Mouse (Mus musculus): ENCODE measurements around the gene St6galnac4. TPM values are rescaled to one million over a fixed set of nuclear protein-coding genes. Genes with fewer than 3 reads are reported as not detected.

St6galnac4 gene
- polyA plus RNA-seq, 1 experiment, result 9.4 TPM

DNA sequence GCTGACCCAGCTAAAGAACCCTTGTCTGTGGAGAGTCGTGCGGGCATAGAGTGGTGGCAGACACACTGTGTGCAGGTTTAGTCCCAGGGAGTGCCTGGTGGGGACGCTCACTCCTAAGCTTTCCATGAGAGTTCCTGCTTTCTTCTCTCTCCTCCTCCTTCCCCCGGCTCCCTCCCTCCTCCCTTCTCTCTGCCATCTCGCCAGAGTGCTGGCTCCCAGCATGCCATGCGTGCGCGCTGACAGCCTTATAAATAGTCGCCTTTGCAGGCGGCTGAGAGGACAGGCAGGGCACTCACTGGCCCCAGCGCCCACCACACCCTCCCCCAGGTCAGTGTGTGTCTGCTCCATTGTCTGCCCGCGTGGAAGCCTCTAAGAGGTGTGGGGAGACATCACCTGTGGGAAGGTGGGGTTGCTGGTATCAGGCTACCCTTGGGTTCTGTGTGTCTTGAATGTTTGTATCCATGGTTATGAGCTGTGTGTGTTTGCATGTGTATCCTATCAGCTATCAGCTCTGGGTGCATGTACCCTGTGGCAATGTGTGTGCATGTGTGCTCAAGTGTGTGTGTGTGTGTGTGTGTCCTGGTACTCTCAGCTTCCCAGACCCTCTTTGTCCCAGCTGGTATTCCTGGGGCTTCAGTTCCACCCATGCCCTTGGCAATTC lies 38.4 kb downstream of the St6galnac4 start:
- H3K9me3 ChIP-seq (replicated peaks; ENCODE audit: control insufficient read depth, insufficient read depth, low read length, poor library complexity, severe bottlenecking), result no peaks in the 10 kb centered on the region
- H3K9ac ChIP-seq (ENCODE audit: low read depth, poor library complexity, severe bottlenecking), result no peak overlapping the region
- peaks cover 17% of the 10 kb centered on the region for H3K4me1 ChIP-seq (ENCODE audit: control insufficient read depth, insufficient read depth, low read length)
- H3K36me3 ChIP-seq (ENCODE audit: control insufficient read depth, insufficient read depth, low read length, poor library complexity, severe bottlenecking), result no peaks in the 10 kb centered on the region
- H3K27me3 ChIP-seq (ENCODE audit: control insufficient read depth, insufficient read depth, low read length, poor library complexity, severe bottlenecking), result no peaks in the 10 kb centered on the region
- TF ChIP-seq EP300 (IDR thresholded peaks at IDR 0.05; ENCODE audit: insufficient read depth, low read depth, low read length) (0 out of 2 replicates have a peak, but pooled peaks have one; percentile 42), CTCF (IDR thresholded peaks at IDR 0.05; ENCODE audit: low read depth, low read length) (no peak), POLR2A (IDR thresholded peaks at IDR 0.05; ENCODE audit: insufficient read depth, low read length) (no peak)
- H3K27ac ChIP-seq (ENCODE audit: insufficient read depth, low read length), result no peak overlapping the region
- no peak overlapping the region for H3K4me3 ChIP-seq (ENCODE audit: low read depth, low read length)

DNA sequence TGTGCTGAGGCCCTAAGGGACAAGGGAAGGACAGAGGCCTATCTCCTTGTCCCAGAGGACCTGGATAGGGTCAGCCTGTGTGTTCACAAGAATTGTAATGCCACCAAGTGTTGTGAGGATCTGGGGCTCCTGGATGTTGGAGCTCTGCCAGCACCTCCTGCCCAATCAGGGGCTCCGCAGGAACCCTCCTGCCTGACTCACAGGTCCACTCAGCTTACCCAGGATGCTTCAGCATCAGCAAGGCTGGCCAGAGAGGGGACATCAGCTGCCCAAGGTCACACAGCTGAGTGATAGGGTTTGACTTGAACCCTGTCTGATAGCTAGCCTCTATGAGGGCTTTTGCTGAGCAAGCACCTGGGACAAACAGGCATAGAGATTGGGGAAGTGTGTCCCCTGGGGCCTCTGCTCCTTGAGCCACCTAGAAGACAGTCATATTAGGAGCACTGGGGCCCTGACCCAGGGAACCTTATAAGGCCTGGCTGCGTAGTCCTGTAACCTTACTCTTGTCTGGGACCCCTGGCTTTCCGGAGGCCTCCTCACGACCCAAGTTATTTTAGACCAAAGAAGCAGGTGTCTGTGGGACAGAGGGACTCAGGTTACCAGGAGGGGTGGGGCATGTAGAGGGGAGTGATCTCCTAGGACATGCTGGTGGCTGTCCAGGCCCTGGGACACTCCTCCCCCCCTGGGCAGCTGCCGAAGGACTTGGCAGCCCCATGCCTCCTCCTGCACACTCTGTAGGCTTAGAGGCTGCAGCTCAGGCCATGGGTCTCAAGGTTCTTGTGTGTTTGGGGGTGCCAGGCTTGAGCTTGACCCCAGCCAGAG lies 39.2 kb downstream of the St6galnac4 start:
- H3K4me3 ChIP-seq (ENCODE audit: low read depth, low read length), result no peak overlapping the region
- H3K4me1 ChIP-seq (ENCODE audit: control insufficient read depth, insufficient read depth, low read length), result peaks cover 17% of the 10 kb centered on the region
- TF ChIP-seq EP300 (IDR thresholded peaks at IDR 0.05; ENCODE audit: insufficient read depth, low read depth, low read length), result no peak
- TF ChIP-seq CTCF (IDR thresholded peaks at IDR 0.05; ENCODE audit: low read depth, low read length), result no peak
- no peak for TF ChIP-seq POLR2A (IDR thresholded peaks at IDR 0.05; ENCODE audit: insufficient read depth, low read length)
- no peaks in the 10 kb centered on the region for H3K9me3 ChIP-seq (replicated peaks; ENCODE audit: control insufficient read depth, insufficient read depth, low read length, poor library complexity, severe bottlenecking)
- H3K9ac ChIP-seq (ENCODE audit: low read depth, poor library complexity, severe bottlenecking), result no peak overlapping the region
- H3K27ac ChIP-seq (ENCODE audit: insufficient read depth, low read length), result no peak overlapping the region
- H3K36me3 ChIP-seq (ENCODE audit: control insufficient read depth, insufficient read depth, low read length, poor library complexity, severe bottlenecking), result no peaks in the 10 kb centered on the region
- H3K27me3 ChIP-seq (ENCODE audit: control insufficient read depth, insufficient read depth, low read length, poor library complexity, severe bottlenecking), result no peaks in the 10 kb centered on the region

DNA sequence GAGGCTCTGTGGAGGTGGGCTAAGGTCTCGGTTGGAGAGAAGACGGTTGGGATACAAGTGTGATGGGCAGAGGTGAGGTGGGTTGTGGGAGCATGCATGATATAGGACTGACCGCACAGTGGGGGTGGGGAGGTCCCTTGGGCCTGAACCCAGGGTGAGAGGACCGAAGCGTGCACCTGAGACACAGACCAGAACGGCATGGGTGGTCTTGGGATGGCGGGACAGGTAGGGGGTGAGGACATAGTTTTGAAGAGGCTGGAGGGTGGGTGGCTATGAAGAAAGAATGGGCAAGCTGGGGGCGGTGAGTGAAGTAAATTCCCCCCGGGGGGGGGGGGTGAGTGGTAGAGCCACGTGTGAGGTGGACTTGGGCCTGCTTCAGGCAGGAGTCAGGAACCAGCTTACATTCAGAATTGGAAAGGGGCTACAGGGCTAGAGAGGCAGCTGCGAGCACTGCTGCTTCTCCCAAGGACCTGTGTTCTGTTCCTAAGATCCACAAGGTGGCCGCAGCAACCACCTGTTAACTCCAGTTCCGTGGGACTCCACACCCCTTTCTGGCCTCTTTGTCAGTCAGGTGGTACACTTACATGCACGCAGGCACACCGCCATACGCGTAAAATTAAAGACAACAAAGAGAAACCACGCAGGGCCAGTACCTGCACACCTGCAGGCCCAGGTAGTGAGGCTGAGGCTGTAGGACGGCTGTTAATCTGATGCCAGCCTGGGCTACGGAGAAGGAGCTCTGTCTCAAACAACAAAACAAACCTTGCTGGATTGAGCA lies 40.6 kb downstream of the St6galnac4 start:
- H3K4me3 ChIP-seq (ENCODE audit: low read depth, low read length), result 0 out of 2 replicates have a peak overlapping the region, but pooled peaks have one; percentile 5

DNA sequence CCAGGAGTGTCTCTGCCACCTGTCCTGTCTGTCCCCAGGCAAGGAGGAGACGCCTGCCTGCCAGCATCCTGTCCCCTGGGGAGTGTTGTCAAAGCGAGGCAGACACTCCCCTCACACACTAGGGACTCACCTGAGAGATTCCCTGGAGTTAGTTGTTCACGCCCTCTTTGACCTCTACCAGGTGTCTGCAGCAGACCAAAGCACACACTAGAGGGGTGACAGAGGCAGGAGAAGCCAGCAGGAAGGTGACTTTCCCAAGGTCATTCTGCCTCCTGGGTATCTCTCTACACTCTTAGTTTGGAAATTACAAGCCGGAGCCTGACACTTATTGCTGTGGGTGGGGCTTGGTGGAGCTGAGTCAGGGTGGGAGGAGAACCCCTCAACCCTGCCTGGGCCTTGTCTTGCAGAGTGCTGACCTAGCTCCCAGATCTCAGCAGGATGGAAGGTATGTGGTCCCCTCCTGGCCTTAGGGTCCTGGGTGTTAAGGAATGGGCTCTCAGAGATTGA lies 41.2 kb downstream of the St6galnac4 start:
- Histone ChIP-seq H3K9ac (ENCODE audit: low read depth, poor library complexity, severe bottlenecking) (peak overlapping the region; percentile 73; the same call in 1 of the 2 replicates), H3K9me3 (replicated peaks; ENCODE audit: control insufficient read depth, insufficient read depth, low read length, poor library complexity, severe bottlenecking) (no peaks in the 10 kb centered on the region), H3K4me3 (ENCODE audit: low read depth, low read length) (peak overlapping the region; percentile 33; the same call in 1 of the 2 replicates), H3K27me3 (ENCODE audit: control insufficient read depth, insufficient read depth, low read length, poor library complexity, severe bottlenecking) (no peaks in the 10 kb centered on the region), H3K27ac (ENCODE audit: insufficient read depth, low read length) (peak overlapping the region; percentile 68), H3K36me3 (ENCODE audit: control insufficient read depth, insufficient read depth, low read length, poor library complexity, severe bottlenecking) (peaks cover under 1% of the 10 kb centered on the region), H3K4me1 (ENCODE audit: control insufficient read depth, insufficient read depth, low read length) (peaks cover 17% of the 10 kb centered on the region)
- no peak for TF ChIP-seq POLR2A (IDR thresholded peaks at IDR 0.05; ENCODE audit: insufficient read depth, low read length)
- TF ChIP-seq EP300 (IDR thresholded peaks at IDR 0.05; ENCODE audit: insufficient read depth, low read depth, low read length), result peak; percentile 90

More for the DNA sequence above, 40.6 kb downstream of the St6galnac4 start:
- Histone ChIP-seq H3K9me3 (replicated peaks; ENCODE audit: control insufficient read depth, insufficient read depth, low read length, poor library complexity, severe bottlenecking) (no peaks in the 10 kb centered on the region), H3K27ac (ENCODE audit: insufficient read depth, low read length) (peak overlapping the region; percentile 68), H3K27me3 (ENCODE audit: control insufficient read depth, insufficient read depth, low read length, poor library complexity, severe bottlenecking) (no peaks in the 10 kb centered on the region), H3K36me3 (ENCODE audit: control insufficient read depth, insufficient read depth, low read length, poor library complexity, severe bottlenecking) (no peaks in the 10 kb centered on the region), H3K4me1 (ENCODE audit: control insufficient read depth, insufficient read depth, low read length) (peaks cover 17% of the 10 kb centered on the region), H3K9ac (ENCODE audit: low read depth, poor library complexity, severe bottlenecking) (no peak overlapping the region)
- TF ChIP-seq EP300 (IDR thresholded peaks at IDR 0.05; ENCODE audit: insufficient read depth, low read depth, low read length), result no peak
- TF ChIP-seq POLR2A (IDR thresholded peaks at IDR 0.05; ENCODE audit: insufficient read depth, low read length), result no peak
- no peak for TF ChIP-seq CTCF (IDR thresholded peaks at IDR 0.05; ENCODE audit: low read depth, low read length)

DNA sequence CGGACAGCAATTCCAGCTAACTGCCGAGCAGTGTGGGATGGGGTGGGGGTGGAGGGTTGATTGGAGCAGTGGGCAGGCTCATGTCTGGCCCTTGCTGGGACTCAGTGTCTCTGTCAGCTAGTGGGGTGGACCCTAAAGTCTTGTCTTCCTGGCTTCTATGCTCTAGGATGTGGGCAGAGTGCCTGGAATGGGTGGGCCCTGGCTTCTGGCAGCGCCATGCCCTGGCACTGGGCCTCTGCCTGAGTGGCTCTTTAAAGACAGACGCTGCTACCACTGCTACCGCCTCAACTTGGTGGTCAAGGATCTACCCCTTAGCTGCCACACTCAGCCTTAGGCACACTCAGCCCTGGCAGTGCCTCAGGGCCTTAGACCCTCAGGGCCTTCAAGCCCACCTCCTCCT lies 41.8 kb downstream of the St6galnac4 start:
- Histone ChIP-seq H3K27me3 (ENCODE audit: control insufficient read depth, insufficient read depth, low read length, poor library complexity, severe bottlenecking) (no peaks in the 10 kb centered on the region), H3K36me3 (ENCODE audit: control insufficient read depth, insufficient read depth, low read length, poor library complexity, severe bottlenecking) (peaks cover 6% of the 10 kb centered on the region), H3K4me3 (ENCODE audit: low read depth, low read length) (peak overlapping the region; percentile 33), H3K9me3 (replicated peaks; ENCODE audit: control insufficient read depth, insufficient read depth, low read length, poor library complexity, severe bottlenecking) (no peaks in the 10 kb centered on the region), H3K9ac (ENCODE audit: low read depth, poor library complexity, severe bottlenecking) (peak overlapping the region; percentile 73), H3K4me1 (ENCODE audit: control insufficient read depth, insufficient read depth, low read length) (peaks cover 17% of the 10 kb centered on the region), H3K27ac (ENCODE audit: insufficient read depth, low read length) (peak overlapping the region; percentile 68)
- TF ChIP-seq CTCF (IDR thresholded peaks at IDR 0.05; ENCODE audit: low read depth, low read length) (no peak), EP300 (IDR thresholded peaks at IDR 0.05; ENCODE audit: insufficient read depth, low read depth, low read length) (no peak), POLR2A (IDR thresholded peaks at IDR 0.05; ENCODE audit: insufficient read depth, low read length) (no peak)
